Mouse (Mus musculus): ENCODE results near the gene Cuedc1.

Cuedc1 gene

DNA sequence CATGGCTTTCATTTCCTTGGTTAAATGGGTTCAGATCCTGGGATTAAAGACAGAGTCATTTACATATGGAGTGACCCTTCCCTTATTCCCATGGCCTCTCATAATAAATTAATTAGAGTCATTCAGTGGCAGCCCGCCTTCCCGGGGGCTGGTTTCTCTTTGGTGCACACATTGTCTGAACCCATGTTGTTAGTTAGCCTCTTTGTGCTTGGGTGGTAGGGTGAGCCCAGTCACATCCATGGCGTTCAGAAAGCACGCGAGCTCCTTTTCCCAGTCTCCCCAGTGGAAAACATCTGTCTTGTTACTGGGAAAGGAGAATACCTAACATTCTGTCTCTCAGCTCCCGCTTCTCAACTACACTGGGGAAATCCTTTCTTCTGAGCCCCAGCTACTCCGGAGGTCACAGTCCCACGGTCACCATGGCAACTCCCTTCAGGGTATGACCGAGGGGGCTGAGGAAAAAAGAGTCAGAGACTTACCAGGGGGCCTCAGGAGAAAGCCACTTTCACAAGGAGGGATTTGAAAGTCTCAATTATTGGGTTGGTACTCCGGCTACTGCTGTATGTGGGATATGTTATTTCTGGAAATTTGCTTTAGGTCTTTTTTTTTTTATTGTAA, 143.0 kb downstream of the Cuedc1 start:
- DNase-seq (ENCODE audit: low spot score): no peak

DNA sequence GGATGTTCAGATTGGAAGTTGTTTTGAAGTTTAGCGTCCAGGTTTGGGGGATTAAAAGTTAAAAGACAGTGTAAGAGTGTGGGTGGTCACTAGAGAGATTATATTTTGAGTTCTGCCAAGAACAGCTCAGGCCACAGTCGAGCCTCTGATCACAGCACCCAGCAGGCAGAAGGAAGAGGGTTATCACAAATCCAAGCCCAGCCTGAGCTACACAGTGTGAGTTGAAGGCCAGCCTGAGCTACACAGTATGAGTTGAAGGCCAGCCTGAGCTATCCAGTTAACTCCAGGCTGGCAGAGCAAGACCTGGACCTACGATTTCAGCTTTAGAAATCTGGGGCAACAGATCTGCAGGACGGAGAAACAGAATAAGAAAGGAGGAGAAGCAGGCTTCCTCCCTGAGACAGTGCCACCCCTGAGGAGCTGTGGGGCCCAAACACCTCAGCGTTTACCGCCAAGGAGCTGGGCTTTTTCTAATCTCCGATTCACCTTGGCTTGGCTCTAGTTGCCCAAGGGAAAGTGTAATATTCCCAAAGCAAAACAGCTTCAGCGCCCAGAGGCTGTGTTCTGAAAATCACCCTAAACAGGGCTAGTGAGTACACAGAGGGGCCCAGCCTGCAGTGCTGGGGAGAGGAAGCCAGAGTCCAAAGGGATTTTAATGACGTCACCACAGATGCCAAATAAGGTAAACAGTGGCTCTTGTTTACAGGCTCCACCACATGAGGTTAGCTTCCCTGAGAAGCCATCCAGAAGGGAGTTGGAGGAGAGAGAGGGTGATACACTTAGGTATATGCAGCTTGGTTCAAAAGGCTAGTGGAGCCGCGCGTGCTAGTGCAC, 143.8 kb downstream of the Cuedc1 start:
- DNase-seq (ENCODE audit: low spot score): no peak

All from c-Kit-positive CD71-positive TER-119-positive erythroid progenitor cells, embryonic 14.5 days (primary cell).